Mouse (Mus musculus) T-helper 17 cell (primary cell): ENCODE measurements around the gene Sppl3.

ENCODE experiments used
- in situ Hi-C, 2 experiments: fragments of 300-600 bp; cut with MboI, MseI; formaldehyde crosslinking; loops; 1 replicate in 1 of 2; 2 replicates in 1 of 2; pipeline ENCODE4 v1.15.1; 2025; ENCODE audit warnings: high pct_unique_total_duplicates in 2 of 2

The Sppl3 gene

DNA sequence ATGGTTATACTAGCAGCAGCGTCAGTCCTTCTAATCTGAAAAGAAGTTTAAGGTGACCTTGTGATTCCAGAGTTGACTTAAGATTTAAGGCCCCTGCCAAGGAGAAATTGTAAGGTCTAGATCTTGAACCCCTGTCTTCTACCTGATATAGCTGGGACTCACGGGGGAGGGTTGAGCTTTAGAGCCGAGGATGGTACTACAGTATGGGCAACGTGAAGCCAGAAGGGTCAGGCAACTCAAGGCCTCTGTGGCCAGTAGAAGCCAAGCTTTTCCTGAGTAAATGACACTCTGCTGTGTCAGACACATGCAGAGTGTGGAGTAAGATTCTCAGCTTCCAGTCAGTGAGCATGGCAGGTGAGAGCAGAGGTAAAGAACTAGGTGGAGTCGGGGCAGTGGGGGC, 20.6 kb downstream of the Sppl3 start:
- in situ Hi-C loops: no loop called here

DNA sequence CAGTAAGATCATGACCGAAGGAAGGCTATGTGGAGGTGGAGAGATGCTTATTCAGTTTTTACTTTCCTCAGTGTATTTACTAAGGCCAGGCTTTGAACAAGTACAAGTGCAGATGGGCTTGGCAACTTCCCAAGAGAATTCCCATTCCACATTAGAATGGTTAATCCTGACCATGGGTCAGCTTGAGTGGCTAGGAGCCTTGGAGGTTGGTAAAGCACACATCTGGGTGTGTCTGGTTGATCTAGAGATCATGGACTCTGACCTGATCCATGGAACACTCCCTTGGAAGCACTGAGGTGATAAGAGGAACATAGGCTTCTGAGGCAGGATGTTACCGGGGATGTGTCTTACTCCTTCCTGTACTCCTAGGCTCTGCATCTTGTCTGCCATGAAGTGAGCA, 21.7 kb downstream of the Sppl3 start:
- in situ Hi-C loops: no loop called here

DNA sequence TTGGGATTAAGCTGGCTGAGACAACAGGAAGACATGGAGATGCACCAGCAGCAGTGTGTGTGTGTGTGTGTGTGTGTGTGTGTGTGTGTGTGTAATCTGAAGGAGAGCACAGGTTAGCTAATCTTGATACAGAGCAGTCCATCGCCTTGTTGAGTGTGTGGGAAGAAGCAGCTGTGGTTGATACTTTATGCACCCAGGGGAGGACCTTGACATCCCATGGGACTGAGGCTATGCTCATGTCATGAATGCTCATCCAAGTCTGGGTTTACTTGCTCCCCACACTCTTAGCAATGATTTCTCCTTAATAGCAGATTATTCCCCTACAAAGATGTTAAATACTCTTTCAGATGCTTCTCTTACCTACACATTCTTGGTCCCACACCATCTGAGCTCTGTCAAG, 24.3 kb downstream of the Sppl3 start:
- in situ Hi-C loops: no loop called here

DNA sequence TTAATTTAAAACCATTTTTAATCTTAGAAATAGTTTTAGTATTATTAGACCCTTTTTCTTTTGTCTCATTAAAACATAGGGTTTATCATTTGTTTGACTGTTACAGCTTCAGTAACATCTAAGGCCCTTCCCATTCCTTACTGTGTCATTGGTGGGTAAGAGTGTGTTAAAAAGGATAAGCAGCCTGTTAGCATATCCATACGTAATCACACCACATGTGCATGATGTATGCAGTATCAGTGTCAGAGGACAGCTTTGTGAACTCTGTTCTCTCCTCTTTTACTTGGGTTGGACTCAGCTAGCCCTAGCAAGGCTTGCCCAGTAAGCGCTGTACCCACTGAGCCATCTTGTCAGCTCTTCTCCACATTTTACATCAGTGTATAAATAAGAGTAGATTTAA, 26.2 kb downstream of the Sppl3 start:
- in situ Hi-C loops: no loop called here

DNA sequence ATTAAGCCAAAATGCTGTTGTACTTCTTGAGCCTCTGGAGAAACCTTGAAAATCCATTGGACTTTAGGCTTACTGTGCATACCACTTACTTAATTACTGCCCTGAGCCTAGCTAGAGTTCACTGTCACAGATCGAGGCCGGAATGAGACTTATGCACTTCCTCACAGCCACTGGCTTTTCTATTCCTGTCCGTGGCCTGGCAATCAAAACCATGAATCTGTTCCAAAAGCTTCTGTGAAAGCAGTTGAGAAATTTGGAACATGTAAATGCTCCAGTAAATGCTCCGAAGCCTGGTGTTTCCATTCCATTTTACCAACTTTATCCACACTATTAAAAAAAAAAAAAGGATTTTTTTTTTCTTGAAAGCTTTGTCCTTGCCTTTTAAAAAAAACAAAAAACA, 29.8 kb downstream of the Sppl3 start:
- in situ Hi-C loops: no loop called here

DNA sequence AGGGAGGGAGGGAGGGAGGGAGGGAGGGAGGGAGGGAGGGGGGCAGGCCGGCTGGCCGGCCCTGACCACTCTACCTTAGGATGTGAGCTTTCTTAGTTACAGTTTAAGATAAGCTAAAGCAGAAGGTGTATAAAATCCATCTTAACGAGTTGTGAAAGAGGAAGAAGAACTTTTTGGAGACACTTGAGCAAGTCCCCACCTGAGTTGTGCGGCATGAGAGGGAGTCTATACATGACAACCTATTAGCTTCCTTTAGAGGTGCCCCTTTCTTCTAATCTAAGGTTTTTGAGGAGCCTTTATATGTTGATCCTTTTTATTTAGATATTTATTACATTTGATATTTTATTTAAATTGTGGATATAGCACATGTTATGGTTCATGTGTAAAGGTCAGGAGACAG, 32.7 kb downstream of the Sppl3 start:
- in situ Hi-C loops: no loop called here

DNA sequence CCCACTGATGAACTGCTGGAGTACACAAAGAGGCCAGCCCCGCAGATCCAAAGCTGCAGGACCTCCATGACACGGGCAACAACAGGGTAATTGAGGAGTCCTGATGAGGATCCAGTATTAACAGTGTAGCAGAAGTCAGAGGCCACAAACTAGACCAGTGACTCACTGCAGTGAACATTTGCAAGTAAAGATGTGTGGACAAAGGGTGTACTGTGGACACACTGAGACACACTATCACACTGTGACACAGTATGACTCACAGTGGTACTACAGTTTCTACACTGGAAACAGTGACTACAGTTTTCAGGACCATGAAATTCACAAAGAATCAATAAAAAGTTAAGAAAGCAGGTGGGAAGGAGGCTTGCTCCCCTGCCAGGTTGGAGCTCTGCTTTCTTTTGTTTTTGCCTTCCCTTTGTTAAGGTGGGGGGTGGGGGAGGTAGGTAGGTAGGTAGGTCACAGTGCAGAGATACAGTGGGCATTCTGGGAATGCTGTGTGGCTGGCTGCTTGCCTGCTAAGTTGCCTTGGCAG, 34.3 kb downstream of the Sppl3 start:
- in situ Hi-C loops: no loop called here

DNA sequence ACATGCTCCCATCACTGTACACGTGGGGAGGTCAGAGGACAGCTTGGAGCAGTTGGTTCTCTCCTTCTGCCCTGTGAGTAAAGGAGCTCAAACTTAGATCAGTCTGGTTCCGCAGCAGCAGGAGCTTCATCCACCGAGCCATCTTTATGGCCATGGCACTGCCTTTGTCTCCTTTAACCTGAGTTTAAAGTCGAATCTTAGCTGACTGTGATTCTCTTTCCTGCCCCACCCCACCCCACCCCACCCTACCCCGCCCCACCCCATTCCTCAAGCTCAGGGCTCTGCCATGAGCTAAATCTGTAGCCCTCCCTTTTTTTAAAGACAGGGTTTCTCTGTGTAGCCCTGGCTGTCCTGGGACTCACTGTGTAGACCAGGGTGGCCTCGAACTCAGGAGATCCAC, 38.8 kb downstream of the Sppl3 start:
- in situ Hi-C loops: loop anchor here in 1 of 2 experiments (10.0 kb wide), 1 partner anchor 1065 kb away; no protein-coding TSS in a partner anchor

DNA sequence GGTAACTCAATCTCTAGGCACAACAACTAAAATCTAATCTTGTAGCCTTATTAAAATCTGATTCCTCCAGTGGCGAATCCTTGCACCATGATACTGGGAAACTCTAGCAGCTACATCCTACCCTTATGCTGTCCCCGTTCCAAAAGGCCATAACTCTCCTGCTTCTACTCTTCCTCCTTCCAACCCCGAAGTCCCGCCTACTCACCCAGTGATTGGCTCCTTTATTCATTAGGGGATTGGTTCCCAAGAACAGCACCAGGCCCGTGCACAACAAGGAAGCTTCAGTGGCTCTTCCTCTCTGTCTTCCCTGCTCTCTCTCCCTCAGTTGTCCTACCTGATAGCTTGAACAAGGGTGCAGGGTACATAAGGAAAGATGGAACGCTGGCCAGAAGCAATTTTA, 39.8 kb downstream of the Sppl3 start:
- in situ Hi-C loops: loop anchor here in 1 of 2 experiments (10.0 kb wide), 1 partner anchor 1066 kb away; no protein-coding TSS in a partner anchor

DNA sequence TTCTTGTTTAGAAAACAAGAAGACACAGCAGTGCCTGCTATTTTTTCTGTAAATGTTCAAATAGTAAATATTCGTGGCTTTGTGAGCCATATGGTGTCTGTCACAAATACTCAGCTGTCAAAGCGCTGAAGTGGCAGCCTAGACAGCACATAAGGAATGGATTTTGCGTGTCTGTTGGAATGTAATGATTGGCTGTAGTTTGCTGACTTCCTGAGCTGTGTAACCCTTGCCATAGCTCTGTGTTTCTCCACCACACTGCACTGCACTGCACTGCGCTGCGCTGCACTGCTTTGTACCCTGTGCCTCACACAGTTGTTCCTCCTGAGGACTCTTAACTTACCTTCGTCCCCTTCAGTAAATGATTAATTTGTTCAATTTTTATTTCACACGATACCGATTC, 41.6 kb downstream of the Sppl3 start:
- in situ Hi-C loops: loop anchor here in 1 of 2 experiments (10.0 kb wide), 1 partner anchor 1068 kb away; no protein-coding TSS in a partner anchor

DNA sequence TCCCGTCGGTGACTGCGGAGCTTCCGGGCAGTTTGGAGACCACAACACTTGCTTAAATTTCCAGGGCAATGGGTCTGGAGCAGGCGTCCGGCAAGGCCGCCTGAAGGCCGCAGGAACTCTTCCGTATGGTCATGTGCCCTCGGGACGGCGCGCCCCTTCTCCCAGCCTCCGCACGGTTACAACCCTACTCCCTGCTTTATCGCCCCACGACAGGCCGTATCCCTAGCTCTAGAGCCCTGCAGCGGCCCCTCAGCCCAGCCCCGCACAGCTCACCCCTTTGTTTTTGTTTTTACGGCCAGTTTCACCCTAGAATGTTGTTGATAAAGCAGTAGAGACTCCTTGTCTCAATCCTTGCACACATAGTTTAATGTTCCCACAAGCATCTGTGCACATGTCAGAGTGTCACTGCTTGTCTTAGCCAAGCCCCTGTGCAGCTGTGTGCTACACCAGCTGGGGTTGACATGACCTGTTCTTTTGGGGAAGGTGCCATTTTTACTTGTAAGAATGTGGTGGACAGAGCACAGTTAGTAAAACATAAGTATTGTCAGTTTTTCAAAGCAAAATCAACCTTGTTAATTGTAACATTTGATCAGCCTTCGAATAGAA, 43.0 kb downstream of the Sppl3 start:
- in situ Hi-C loops: loop anchor here in 1 of 2 experiments (10.0 kb wide), 1 partner anchor 1069 kb away; no protein-coding TSS in a partner anchor

DNA sequence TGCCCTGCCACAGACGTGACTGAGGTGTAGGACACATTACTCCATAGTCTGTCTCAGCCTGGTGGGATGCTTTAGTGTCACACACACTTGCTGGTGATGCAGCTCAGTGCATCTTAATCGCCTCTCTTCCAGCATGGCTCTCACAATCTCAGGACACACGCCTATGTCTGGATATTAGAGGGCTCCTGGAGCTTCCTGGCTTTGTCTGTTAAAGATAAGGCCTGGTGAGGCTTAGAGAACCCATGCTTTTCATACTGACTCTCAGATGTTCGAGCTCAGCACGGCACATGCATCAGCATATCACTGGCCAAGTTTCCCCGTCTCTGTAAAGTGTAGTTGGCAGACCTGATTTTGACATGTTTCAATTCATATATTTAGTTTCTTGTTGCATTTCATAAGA, 44.5 kb downstream of the Sppl3 start:
- in situ Hi-C loops: loop anchor here in 1 of 2 experiments (10.0 kb wide), 1 partner anchor 1071 kb away; no protein-coding TSS in a partner anchor

DNA sequence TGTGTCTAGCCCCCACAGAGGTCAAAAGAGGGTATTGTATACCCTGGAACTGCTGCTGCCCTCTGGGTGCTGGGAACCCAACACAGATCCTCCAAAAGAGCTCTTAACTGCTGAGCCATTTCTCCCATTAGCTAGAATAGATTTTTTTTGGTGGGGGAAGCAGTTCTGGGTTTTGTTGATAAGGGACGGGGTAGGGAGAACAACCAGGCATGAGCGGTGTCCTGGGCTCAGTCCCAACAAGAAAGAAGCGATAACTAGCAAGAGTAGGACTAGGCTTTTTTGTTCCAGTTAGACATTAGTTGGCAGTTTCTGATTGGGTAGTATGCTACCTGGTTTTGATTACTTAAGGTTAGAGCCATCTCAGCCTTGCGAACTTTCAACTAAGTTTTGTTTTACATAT, 46.2 kb downstream of the Sppl3 start:
- in situ Hi-C loops: loop anchor here in 1 of 2 experiments (10.0 kb wide), 1 partner anchor 1072 kb away; no protein-coding TSS in a partner anchor

DNA sequence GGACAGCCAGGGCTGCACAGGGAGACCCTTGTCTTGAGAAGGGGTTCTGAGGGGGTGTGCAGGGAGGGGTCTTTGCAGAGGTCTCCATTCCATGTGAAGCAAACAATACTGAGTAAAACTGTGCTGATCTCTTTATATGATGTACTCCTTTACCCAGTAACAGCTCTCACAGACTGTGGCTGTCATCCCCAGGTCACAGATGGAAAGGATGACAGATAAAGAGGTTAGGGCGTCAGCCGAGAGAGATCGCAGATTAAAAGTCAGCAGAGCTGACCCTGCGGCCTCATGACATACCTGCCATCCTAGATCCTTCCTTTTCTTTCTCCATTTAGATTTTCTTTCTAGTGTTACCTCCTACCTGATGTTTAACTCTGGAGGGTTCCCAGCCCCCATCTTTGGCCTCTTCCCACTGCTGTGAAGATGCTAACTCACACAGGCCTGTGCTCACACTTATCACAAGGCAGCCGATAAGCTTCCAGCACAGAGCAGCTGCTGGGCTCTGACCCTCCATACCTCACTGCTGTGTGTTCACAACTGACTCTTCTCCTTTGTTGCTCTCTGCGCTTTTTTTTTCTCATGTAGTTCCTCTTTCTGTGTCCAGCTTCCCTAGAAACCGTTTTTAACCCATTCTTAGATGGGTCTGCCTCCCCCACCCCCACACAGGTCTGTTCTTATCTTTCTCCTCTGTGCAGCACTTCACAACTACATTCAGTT, 47.8 kb downstream of the Sppl3 start:
- in situ Hi-C loops: loop anchor here in 1 of 2 experiments (10.0 kb wide), 1 partner anchor 1074 kb away; no protein-coding TSS in a partner anchor

DNA sequence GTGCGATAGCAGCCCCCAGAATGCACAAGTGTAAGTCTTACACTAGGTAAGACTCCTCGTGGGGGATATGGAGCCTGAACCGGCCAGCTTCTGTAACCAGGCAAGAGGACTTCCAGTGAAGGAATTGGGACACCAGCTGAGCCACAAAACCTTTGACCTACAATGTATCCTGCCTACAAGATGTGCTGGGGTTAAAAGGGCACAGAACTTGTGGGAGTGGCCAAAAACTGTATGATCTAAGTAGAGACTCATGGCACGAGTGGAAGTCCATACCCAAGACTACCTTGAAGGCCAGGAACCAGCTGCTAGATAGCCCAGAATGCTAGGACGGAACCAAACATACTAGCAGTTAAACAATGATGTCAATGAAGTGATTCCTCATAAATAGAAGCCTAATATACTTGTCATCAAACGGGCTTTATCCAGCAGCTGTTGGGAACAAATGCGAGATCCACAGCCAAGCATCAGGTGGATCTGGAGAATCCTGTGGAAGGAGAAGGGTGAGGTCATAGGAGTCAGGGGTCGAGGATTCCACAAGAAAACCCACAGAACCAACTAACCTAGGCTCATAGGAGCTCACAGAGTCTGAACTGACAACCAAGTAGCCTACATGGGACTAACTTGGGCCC, 49.2 kb downstream of the Sppl3 start:
- in situ Hi-C loops: no loop called here

DNA sequence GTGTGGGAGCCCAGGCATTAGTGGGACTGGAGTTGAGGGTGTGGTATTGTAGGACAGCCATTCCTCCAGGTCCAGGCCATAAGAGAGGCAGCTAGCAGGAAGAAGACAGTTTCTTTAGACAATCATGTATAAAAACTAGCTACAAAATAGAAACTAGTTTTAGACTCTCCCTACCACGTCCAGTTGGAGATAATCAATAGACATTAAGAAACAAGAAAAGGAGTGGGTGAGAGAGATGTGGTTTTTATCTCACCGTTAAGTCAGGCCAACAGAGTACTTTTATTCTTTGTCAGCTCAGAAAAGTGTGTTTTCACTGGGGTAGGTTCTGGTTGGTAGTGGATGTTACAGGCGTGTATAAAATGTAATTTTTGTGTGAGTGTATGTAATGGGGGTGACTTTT, 50.0 kb downstream of the Sppl3 start:
- in situ Hi-C loops: no loop called here

DNA sequence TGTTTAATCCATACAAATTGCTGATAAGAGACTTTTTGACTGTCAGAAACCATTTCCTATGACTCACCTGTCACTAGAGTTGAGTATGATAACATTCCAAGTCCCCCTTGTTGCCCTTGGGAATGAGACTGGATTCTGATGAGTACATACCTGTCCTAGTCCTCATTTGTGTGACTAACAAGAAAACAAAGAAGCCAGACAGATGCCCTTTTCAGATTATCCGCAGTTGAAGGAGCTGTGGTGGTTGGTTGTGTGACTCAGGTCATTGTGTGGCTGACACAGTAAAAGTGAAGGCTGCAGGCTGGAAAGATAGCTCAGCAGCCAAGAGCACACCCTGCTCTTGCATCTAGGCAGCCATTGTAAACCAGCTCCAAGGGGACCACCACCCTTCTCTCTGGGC, 51.6 kb downstream of the Sppl3 start:
- in situ Hi-C loops: no loop called here

DNA sequence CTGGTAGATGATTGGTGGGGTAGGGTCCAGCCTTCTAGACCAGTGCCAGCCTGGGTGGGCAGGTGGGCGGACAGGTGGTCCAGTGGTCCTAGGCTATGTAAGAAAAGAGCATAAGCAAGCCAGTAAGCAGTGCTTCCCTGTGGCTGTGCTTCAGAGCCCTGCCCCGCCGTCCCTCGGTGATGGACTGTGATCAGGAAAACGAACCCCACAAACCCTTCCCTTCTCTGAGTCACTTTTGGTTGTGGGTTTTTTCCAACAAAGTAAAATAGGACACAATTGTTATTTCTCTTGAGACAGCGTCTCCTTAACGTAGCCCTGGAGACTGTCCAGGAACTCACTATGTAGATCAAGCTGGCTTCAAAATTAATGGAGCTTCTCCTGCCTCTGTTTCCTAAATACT, 52.5 kb downstream of the Sppl3 start:
- in situ Hi-C loops: no loop called here

DNA sequence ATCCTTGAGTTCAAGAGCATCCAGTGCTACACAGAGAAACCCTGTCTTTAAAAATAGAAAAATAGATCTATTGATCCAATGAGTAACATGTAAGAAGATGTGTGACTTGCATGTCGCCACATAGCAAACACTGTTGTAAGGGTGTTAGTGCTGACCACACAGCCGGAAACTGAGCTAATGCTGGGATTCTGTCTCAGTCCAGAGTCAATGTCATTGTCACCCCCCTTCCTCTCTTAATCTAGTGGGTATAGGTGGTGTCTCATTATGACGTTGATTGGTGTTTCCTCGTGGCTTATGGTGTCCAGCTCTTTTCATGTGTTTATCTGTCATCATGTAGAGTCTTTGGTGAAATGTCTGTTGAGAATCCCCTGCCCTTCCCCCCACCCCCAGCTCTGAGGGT, 55.3 kb downstream of the Sppl3 start:
- in situ Hi-C loops: no loop called here

DNA sequence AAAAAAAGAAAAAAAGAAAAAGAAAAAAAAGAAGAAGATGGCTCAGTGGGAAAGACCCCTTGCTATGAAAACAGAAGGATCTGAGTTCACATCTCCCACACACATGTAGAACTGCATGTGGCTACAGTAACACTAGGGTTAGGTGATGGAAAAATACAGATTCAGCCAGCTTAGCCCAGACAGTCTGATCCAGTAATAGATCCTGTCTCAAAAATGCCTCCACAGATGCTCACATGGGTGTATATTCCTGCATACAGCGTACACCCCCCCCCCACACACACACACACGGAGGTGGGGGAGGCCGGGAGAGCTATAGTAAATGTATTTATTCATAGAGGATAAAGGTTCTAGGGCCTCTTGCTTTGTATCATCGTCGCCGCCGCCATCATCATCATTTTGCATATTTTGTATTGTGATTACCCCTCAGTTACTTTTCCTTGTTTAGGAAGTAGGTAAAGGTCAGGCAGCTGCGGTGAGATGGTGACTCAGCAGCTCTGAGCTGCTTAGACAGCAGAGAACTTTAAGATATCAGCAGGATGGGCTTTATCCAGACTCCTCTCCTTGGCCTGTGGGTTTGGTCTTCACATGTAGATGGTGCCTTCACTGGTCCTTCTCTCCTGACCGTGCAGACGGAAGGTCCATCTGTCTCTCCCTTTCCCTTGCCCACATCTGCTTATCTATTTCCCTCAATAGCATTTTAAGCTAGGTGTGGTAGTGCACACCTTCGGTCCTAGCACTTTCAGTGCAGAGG, 57.9 kb downstream of the Sppl3 start:
- in situ Hi-C loops: no loop called here

DNA sequence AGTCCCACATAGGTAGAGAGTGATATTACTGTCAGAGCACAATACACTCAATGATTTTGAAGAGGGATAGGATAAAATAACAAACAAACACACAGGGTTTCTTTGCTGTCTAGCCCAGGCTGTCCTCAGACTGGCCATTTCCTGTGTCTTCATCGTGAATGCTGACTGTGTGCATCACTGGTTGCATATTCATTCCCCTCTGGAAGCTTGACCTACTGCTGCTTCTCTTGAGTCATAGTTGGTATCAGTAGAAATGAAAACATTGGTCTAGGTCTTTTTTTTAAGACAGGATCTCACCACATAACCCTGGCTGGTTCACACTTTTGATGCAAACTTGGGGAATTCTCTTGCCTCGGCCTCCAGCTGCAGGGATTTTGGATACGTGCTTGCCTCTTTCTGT, 58.7 kb downstream of the Sppl3 start:
- in situ Hi-C loops: loop anchor here in 1 of 2 experiments (5.0 kb wide), 1 partner anchor 52 kb away; no protein-coding TSS in a partner anchor
